Mouse (Mus musculus) testis, adult 2 months (tissue): ENCODE measurements around the gene Auh.

Experiments
- CTCF ChIP-seq: fragments of 200-500 bp; IDR thresholded peaks from 2 replicates; pipeline ENCODE4 v1.5.1; 2012; ENCODE audit warnings: low read depth, mild to moderate bottlenecking, inconsistent platforms, low read length, moderate library complexity; ENCODE audit not compliant: control insufficient read depth, insufficient read depth, insufficient replicate concordance
- POLR2A ChIP-seq: fragments of 200-500 bp; IDR thresholded peaks from 2 replicates; pipeline ENCODE4 v1.6.1; 2012; ENCODE audit warnings: low read depth, mild to moderate bottlenecking, inconsistent platforms, low read length, moderate library complexity; ENCODE audit not compliant: control insufficient read depth

DNA sequence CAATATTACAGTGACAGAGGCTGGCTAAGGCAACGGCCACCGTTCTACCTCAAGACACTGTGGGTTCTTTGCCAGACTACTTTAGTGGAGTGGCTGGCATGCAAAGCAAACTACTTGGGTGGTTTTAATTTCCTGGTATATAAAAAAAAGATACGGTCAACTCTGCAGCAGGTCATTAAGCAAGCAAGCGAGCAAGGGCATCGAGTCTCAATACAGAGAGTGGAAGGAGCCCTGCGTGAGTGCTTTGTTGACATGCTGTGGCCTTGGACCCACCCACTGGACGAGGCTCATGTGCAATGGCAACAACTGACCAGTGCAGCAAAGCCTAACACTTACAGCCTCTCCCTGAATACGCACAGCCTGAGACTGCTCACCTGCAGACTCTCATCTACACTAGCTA lies 27.0 kb downstream of the Auh start:
- TF ChIP-seq CTCF (no peak), POLR2A (no peak)
